In genomic region chr1:24719621-24720020, GRCm38 (mm10) we compare ENCODE assay signal across 18 mouse cellular contexts. TPM values are rescaled to one million over a fixed set of nuclear protein-coding genes. Genes with fewer than 3 reads are reported as not detected.
DNase-seq lines count a peak whose midpoint lies in the region; ATAC-seq and TF ChIP-seq lines count a peak whose summit lies in the region.
"Had no signal": no experiment of that assay in that cellular context is flagged by ENCODE, and none has a peak within 500 bp of the region (broad histone marks: within the 10 kb centered on the region; RNA-seq: fewer than 3 reads in every experiment).

No protein-coding gene starts in this region.

- no peak for ATAC-seq in embryonic facial prominence, embryonic 11.5 days (replicated peaks; ENCODE audit: insufficient number of reproducible peaks, low FRiP score, low TSS enrichment, low read depth)
- no peak for ATAC-seq in granulocyte monocyte progenitor cell, adult 5-6 weeks (replicated peaks; ENCODE audit: poor library complexity, severe bottlenecking)
- no peak for ATAC-seq in megakaryocyte, adult 5-6 weeks (ENCODE audit: poor library complexity, severe bottlenecking)
- ATAC-seq: hindbrain, embryonic 16.5 days had no signal

- DNase-seq in embryonic facial prominence, embryonic 11.5 days (ENCODE audit: low spot score): peak; percentile 14
- DNase-seq in embryonic facial prominence, embryonic 10.5 days (ENCODE audit: low spot score): no peak
- DNase-seq in layer of hippocampus, adult 2 months (ENCODE audit: low spot score in 2 of 2): no peak
- DNase-seq in layer of hippocampus, adult 18-20 months (ENCODE audit: low spot score in 2 of 2): no peak
- DNase-seq in 416B (ENCODE audit: low read depth): peak; percentile 33
- peak; percentile 8 for DNase-seq in adipocyte (ENCODE audit: low spot score)
- DNase-seq: adrenal gland, postnatal 10 days; gastrocnemius, postnatal 14 days; thymus, postnatal 14 days had no signal

- H3K4me3 ChIP-seq in embryonic facial prominence, embryonic 11.5 days (ENCODE audit: low read depth, low read length): no peak overlapping the region
- H3K4me3 ChIP-seq in embryonic facial prominence, embryonic 10.5 days: no peak overlapping the region
- H3K4me3 ChIP-seq in layer of hippocampus, adult 2 months: no peak overlapping the region
- H3K4me3 ChIP-seq: heart, embryonic 15.5 days; kidney, embryonic 15.5 days; limb, embryonic 12.5 days; lung, embryonic 15.5 days; midbrain, embryonic 12.5 days; neural tube, embryonic 12.5 days had no signal

- no peak overlapping the region for H3K27ac ChIP-seq in embryonic facial prominence, embryonic 11.5 days (replicated peaks; ENCODE audit: low read depth, low read length)
- H3K27ac ChIP-seq in embryonic facial prominence, embryonic 10.5 days (replicated peaks): no peak overlapping the region
- no peak overlapping the region for H3K27ac ChIP-seq in layer of hippocampus, adult 2 months
- H3K27ac ChIP-seq: heart, embryonic 15.5 days; kidney, embryonic 15.5 days; limb, embryonic 12.5 days; lung, embryonic 15.5 days; midbrain, embryonic 12.5 days; neural tube, embryonic 12.5 days had no signal

- no peaks in the 10 kb centered on the region for H3K27me3 ChIP-seq in embryonic facial prominence, embryonic 11.5 days (ENCODE audit: control insufficient read depth, insufficient read depth, low read length)
- H3K27me3 ChIP-seq in embryonic facial prominence, embryonic 10.5 days (replicated peaks; ENCODE audit: low read depth, poor library complexity, severe bottlenecking): no peaks in the 10 kb centered on the region
- H3K27me3 ChIP-seq: heart, embryonic 15.5 days; kidney, embryonic 15.5 days; limb, embryonic 12.5 days; lung, embryonic 15.5 days; midbrain, embryonic 12.5 days; neural tube, embryonic 12.5 days had no signal

- 63% methylated on average over 3 of the region's 3 CpGs for WGBS in embryonic facial prominence, embryonic 11.5 days
- WGBS in embryonic facial prominence, embryonic 10.5 days: 66% methylated on average over 3 of the region's 3 CpGs

- H3K4me1 ChIP-seq in embryonic facial prominence, embryonic 11.5 days (ENCODE audit: control insufficient read depth, insufficient read depth, low read length): no peaks in the 10 kb centered on the region
- H3K4me1 ChIP-seq in embryonic facial prominence, embryonic 10.5 days: no peaks in the 10 kb centered on the region
- H3K4me1 ChIP-seq: heart, embryonic 15.5 days; kidney, embryonic 15.5 days; limb, embryonic 12.5 days; lung, embryonic 15.5 days; midbrain, embryonic 12.5 days; neural tube, embryonic 12.5 days had no signal

- H3K9me3 ChIP-seq in embryonic facial prominence, embryonic 11.5 days (replicated peaks; ENCODE audit: control insufficient read depth, low read length): no peaks in the 10 kb centered on the region
- peaks cover 8% of the 10 kb centered on the region; the same call in 1 of the 2 replicates for H3K9me3 ChIP-seq in embryonic facial prominence, embryonic 10.5 days
- H3K9me3 ChIP-seq: heart, embryonic 15.5 days; lung, embryonic 15.5 days; neural tube, embryonic 12.5 days had no signal

- H3K36me3 ChIP-seq in embryonic facial prominence, embryonic 11.5 days (replicated peaks; ENCODE audit: control insufficient read depth, insufficient read depth, low read depth, low read length): no peaks in the 10 kb centered on the region; the same call in 1 of the 2 replicates
- H3K36me3 ChIP-seq in embryonic facial prominence, embryonic 10.5 days (replicated peaks): peaks cover 41% of the 10 kb centered on the region

- H3K9ac ChIP-seq in embryonic facial prominence, embryonic 11.5 days (replicated peaks; ENCODE audit: low read length): no peak overlapping the region
- H3K9ac ChIP-seq: heart, embryonic 15.5 days; kidney, embryonic 15.5 days; limb, embryonic 12.5 days; lung, embryonic 15.5 days; midbrain, embryonic 12.5 days; neural tube, embryonic 12.5 days had no signal

- TF ChIP-seq CTCF in layer of hippocampus, adult 2 months (conservative IDR thresholded peaks at IDR 0.05): peak; percentile 89

- no peak overlapping the region for H3K4me2 ChIP-seq in embryonic facial prominence, embryonic 11.5 days (ENCODE audit: low read depth, low read length)
- H3K4me2 ChIP-seq: heart, embryonic 15.5 days; kidney, embryonic 15.5 days; limb, embryonic 12.5 days; lung, embryonic 15.5 days; midbrain, embryonic 12.5 days; neural tube, embryonic 12.5 days had no signal

RNA-seq across cellular contexts. Expression of gene Lmbrd1, which starts 41.2 kb away (rescaled TPM):
- 26.7 and 27.3 TPM in 2 replicates for polyA plus RNA-seq in embryonic facial prominence, embryonic 11.5 days (2014; fragmentation: Nextera tagmentation; extraction: Ambion mirVana)
- 21.2 and 21.3 TPM in 2 replicates for polyA plus RNA-seq in embryonic facial prominence, embryonic 10.5 days (2016; fragmentation: Nextera tagmentation; extraction: Ambion mirVana)
- 100 to 1,000 TPM; 101 to 102 TPM for total RNA-seq in layer of hippocampus, adult 2 months (2021)
- 100 to 1,000 TPM; 113 to 114 TPM for total RNA-seq in layer of hippocampus, adult 18-20 months (2021)
- total RNA-seq in granulocyte monocyte progenitor cell, adult 5-6 weeks (2014; fragmentation: Nextera tagmentation): 17.2 and 19.9 TPM in 2 replicates
- 11.5 and 24.6 TPM in 2 replicates for total RNA-seq in granulocyte monocyte progenitor cell, adult 5-6 weeks (2017)
- 32.9 and 36.6 TPM in 2 replicates for total RNA-seq in megakaryocyte, adult 5-6 weeks (2015)
- total RNA-seq in megakaryocyte, adult 5-6 weeks (2017): 28.0 and 36.7 TPM in 2 replicates

Comparison
In these comparisons a context has a peak if more than half of its experiments do, and no peak if none do; other contexts are left out.
1. DNase-seq: peak in embryonic facial prominence, embryonic 11.5 days (single experiment), 416B (single experiment) and adipocyte (single experiment); none in embryonic facial prominence, embryonic 10.5 days (single experiment), layer of hippocampus, adult 2 months (0 of 2) and layer of hippocampus, adult 18-20 months (0 of 2).